Mouse (Mus musculus) liver, embryonic 11.5 days (tissue): ENCODE results near the gene Arl5b. TPM values are rescaled to one million over a fixed set of nuclear protein-coding genes. Genes with fewer than 3 reads are reported as not detected.

Source experiments
- ATAC-seq: fragments of 200-750 bp; cut with Nextera tagmentation; replicated peaks from 2 replicates; pipeline ENCODE4 v1.8.0; 2017; ENCODE audit warnings: moderate number of reproducible peaks, mild to moderate bottlenecking, moderate TSS enrichment, moderate library complexity; ENCODE audit not compliant: low FRiP score
- DNase-seq: peaks from one replicate; pipeline ENCODE4 v3.0.0-alpha.2; 2017; ENCODE audit warnings: low spot score
- H3K27ac ChIP-seq: fragments of 300-500 bp; sonication (generic); 2 replicates; pipeline ENCODE4 v1.5.1; 2014; ENCODE audit warnings: mild to moderate bottlenecking, low read depth, low read length, control low read depth
- H3K27me3 ChIP-seq: fragments of 300-500 bp; sonication (generic); replicated peaks from 2 replicates; pipeline ENCODE4 v1.6.1; 2014; ENCODE audit warnings: low read length, mixed read lengths; ENCODE audit not compliant: control insufficient read depth, insufficient read depth
- H3K36me3 ChIP-seq: fragments of 300-500 bp; sonication (generic); 2 replicates; pipeline ENCODE4 v1.6.1; 2014; ENCODE audit warnings: mild to moderate bottlenecking, low read length, moderate library complexity, mixed read lengths; ENCODE audit not compliant: control insufficient read depth, insufficient read depth
- H3K4me1 ChIP-seq: fragments of 300-500 bp; sonication (generic); replicated peaks from 2 replicates; pipeline ENCODE4 v1.6.1; 2014; ENCODE audit warnings: low read length, mixed read lengths; ENCODE audit not compliant: control insufficient read depth, insufficient read depth
- H3K4me2 ChIP-seq: fragments of 300-500 bp; sonication (generic); 2 replicates; pipeline ENCODE4 v1.6.1; 2014; ENCODE audit warnings: mild to moderate bottlenecking, control low read depth, moderate library complexity
- H3K4me3 ChIP-seq: fragments of 300-500 bp; sonication (generic); 2 replicates; pipeline ENCODE4 v1.5.1; 2014; ENCODE audit warnings: low read depth, low read length, control low read depth
- H3K9ac ChIP-seq: fragments of 300-500 bp; sonication (generic); 2 replicates; pipeline ENCODE4 v1.6.1; 2014; ENCODE audit warnings: low read depth, low read length, control low read depth
- H3K9me3 ChIP-seq: fragments of 300-500 bp; sonication (generic); 2 replicates; pipeline ENCODE4 v1.6.1; 2016; ENCODE audit warnings: low read length, inconsistent platforms, mixed read lengths; ENCODE audit not compliant: control insufficient read depth
- WGBS: fragments of 180-500 bp; shearing (Covaris S2); extraction: QIAGEN DNeasy Blood & Tissue Kit; methylation state at CpG from one replicate; pipeline ENCODE4 v1.1.7; 2014; 5-methylcytosine and 5-hydroxymethylcytosine counted together
- polyA plus RNA-seq: library from polyadenylated mRNA; unstranded; fragments of >200 nt; fragmentation: Nextera tagmentation; extraction: Ambion mirVana; gene quantifications from 2 replicates; pipeline ENCODE4 v1.2.1, GENCODE M21; 2014

The Arl5b gene
- polyA plus RNA-seq, 1 experiment from 2014 or later = 17.0 TPM

DNA sequence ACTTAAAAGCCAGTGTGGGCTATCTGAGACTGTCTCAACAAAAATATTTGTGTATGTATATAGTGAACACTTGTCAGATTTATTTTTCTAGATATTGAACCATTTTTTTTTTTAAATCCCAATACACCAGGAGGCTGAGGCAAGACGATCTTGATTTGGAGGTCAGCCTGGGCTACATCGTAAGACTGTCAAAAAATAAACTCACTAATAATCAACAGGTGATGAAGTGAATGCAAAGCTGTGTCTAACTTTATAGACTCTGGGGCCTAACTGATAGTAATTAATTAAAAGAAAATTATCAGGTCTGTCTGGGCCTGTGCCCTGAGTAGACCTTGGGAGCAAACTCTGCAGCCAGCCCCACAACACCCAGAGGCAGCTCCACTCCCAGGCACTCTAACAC lies 34.5 kb downstream of the Arl5b start:
- H3K36me3 ChIP-seq = peaks cover 5% of the 10 kb centered on the region; the same call in 1 of the 2 replicates
- H3K9me3 ChIP-seq = no peaks in the 10 kb centered on the region
- no peak overlapping the region for H3K27ac ChIP-seq
- H3K4me3 ChIP-seq = no peak overlapping the region
- no peaks in the 10 kb centered on the region for H3K4me1 ChIP-seq
- 91% methylated on average over 2 of the region's 2 CpGs for WGBS
- no peak overlapping the region for H3K9ac ChIP-seq
- H3K4me2 ChIP-seq = no peak overlapping the region
- no peaks in the 10 kb centered on the region for H3K27me3 ChIP-seq
- ATAC-seq (no peak), DNase-seq (no peak)

DNA sequence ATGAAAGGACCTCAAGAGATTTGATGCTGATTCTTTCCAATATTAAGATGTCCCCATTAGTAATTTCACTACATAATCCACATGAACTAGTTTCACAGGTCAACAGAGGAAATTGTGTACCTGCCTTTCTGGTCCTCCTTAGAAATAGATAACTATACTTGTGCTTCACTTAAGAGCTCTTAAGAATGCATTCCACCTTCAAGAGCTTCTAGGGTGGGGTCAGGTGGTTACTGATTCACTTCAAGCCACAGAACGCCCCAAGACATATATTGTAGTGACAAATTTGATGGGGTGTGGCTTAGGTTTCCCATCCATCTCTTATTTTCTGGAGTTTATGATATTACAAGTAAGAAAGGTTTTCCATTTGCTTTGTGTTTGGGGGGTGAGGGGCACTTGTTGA lies 38.1 kb downstream of the Arl5b start:
- 82% methylated on average over 1 of the region's 1 CpGs for WGBS
- Histone ChIP-seq H3K27me3 (no peaks in the 10 kb centered on the region), H3K4me3 (no peak overlapping the region)

GRCm38 (mm10) chr2:15096514-15097090 lies 47.4 kb downstream of the Arl5b start:
- WGBS = 47% methylated on average over 3 of the region's 3 CpGs
- Histone ChIP-seq H3K27ac (no peak overlapping the region), H3K4me3 (no peak overlapping the region), H3K9ac (no peak overlapping the region), H3K9me3 (no peaks in the 10 kb centered on the region), H3K4me2 (no peak overlapping the region), H3K36me3 (no peaks in the 10 kb centered on the region), H3K4me1 (no peaks in the 10 kb centered on the region), H3K27me3 (no peaks in the 10 kb centered on the region)
- DNase-seq (no peak), ATAC-seq (no peak)

More for the DNA sequence above, 38.1 kb downstream of the Arl5b start:
- ATAC-seq (no peak), DNase-seq (no peak)
- Histone ChIP-seq H3K36me3 (peaks cover 3% of the 10 kb centered on the region; the same call in 1 of the 2 replicates), H3K4me1 (no peaks in the 10 kb centered on the region), H3K9me3 (no peaks in the 10 kb centered on the region), H3K27ac (no peak overlapping the region), H3K4me2 (no peak overlapping the region), H3K9ac (no peak overlapping the region)

GRCm38 (mm10) chr2:15104386-15104785 lies 55.2 kb downstream of the Arl5b start:
- no peak overlapping the region for H3K27ac ChIP-seq
- no peak overlapping the region for H3K4me3 ChIP-seq
- 35% methylated on average over 1 of the region's 1 CpGs for WGBS
- no peaks in the 10 kb centered on the region for H3K4me1 ChIP-seq
- no peak overlapping the region for H3K9ac ChIP-seq
- no peaks in the 10 kb centered on the region for H3K36me3 ChIP-seq
- no peaks in the 10 kb centered on the region for H3K9me3 ChIP-seq
- H3K27me3 ChIP-seq = no peaks in the 10 kb centered on the region
- ATAC-seq (no peak), DNase-seq (no peak)
- no peak overlapping the region for H3K4me2 ChIP-seq

DNA sequence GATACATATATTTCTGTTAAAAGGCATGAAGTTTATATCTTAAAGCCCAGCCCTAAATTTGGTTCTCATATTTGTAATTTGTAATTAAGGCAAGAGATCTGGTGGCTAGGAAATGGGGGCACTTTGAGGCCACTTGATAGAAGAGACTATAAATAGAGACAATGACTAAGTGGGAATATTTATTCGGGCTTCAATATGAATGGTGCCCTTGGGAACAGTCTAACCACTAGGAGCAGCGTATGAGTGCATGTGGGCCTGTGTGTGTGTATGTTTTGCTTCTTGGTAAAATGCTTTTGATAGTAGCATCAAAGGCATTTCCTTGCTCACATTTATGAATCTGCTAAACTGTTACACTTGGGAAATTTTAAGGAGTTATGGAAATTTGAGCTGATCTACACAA lies 62.1 kb downstream of the Arl5b start:
- H3K27me3 ChIP-seq = no peaks in the 10 kb centered on the region
- no peak for ATAC-seq
- 70% methylated on average over 2 of the region's 2 CpGs for WGBS
- H3K9ac ChIP-seq = no peak overlapping the region
- no peak overlapping the region for H3K4me3 ChIP-seq
- no peaks in the 10 kb centered on the region for H3K9me3 ChIP-seq
- H3K4me1 ChIP-seq = no peaks in the 10 kb centered on the region
- DNase-seq = no peak
- no peak overlapping the region for H3K4me2 ChIP-seq
- H3K27ac ChIP-seq = no peak overlapping the region
- no peaks in the 10 kb centered on the region for H3K36me3 ChIP-seq

GRCm38 (mm10) chr2:15111808-15112440 lies 62.7 kb downstream of the Arl5b start:
- no peaks in the 10 kb centered on the region for H3K9me3 ChIP-seq
- WGBS = 33% methylated on average over 1 of the region's 1 CpGs
- DNase-seq = no peak

DNA sequence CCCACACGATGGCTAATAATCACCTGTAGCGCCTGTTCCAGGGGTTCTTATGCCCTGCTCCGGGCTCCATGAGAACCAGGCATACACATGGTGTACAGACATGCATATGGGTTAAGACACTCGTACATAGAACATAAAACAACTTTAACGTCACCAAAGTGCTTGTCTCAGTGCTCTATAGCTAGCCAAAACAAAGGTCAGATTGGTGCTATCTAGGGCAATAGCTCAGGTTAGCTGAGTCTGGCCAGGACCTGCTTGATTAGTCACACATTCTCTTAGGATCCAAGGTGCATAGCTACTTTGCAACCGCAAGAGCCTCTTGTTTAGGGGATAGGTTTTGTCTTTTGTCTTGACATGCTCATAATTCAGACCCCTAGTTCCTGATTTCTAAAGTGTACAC lies 63.5 kb downstream of the Arl5b start:
- 86% methylated on average over 6 of the region's 6 CpGs for WGBS
- no peaks in the 10 kb centered on the region for H3K36me3 ChIP-seq
- no peaks in the 10 kb centered on the region for H3K27me3 ChIP-seq
- no peak overlapping the region for H3K4me3 ChIP-seq
- H3K4me1 ChIP-seq = no peaks in the 10 kb centered on the region
- no peak overlapping the region for H3K4me2 ChIP-seq
- no peak overlapping the region for H3K27ac ChIP-seq
- H3K9me3 ChIP-seq = no peaks in the 10 kb centered on the region
- DNase-seq (no peak), ATAC-seq (no peak)
- H3K9ac ChIP-seq = no peak overlapping the region

More at GRCm38 (mm10) chr2:15111808-15112440, 62.7 kb downstream of the Arl5b start:
- H3K9ac ChIP-seq = no peak overlapping the region
- no peak overlapping the region for H3K4me3 ChIP-seq
- no peaks in the 10 kb centered on the region for H3K27me3 ChIP-seq
- no peak overlapping the region for H3K4me2 ChIP-seq
- H3K36me3 ChIP-seq = no peaks in the 10 kb centered on the region
- H3K4me1 ChIP-seq = no peaks in the 10 kb centered on the region
- H3K27ac ChIP-seq = no peak overlapping the region
- ATAC-seq = no peak; the same call in 1 of the 2 replicates

DNA sequence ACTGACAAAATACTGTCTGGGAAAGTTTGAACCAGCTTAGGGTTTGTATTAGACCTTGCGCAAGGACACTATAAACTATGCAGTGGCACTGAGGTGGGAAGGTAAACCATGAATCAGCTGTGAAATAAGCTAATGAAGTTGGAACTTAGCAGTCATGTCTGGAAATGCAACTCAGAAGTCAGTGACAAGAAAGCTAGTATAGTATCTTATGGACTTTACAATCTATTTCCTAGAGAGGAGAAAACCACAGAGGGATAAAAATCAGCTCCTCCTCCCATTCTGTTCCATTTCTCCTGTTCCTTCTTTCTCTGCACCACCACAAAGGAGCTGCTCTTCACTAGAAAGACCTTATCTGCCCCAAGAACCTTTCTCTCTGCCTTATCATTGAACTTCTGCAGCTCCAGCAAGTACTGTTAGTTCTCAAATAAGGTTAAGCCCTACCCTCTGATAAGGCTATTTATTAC lies 72.1 kb downstream of the Arl5b start:
- Histone ChIP-seq H3K27me3 (no peaks in the 10 kb centered on the region), H3K36me3 (no peaks in the 10 kb centered on the region), H3K27ac (peak overlapping the region; percentile 45; the same call in 1 of the 2 replicates), H3K9me3 (no peaks in the 10 kb centered on the region), H3K9ac (no peak overlapping the region), H3K4me3 (no peak overlapping the region), H3K4me1 (peaks cover 6% of the 10 kb centered on the region; the same call in 1 of the 2 replicates), H3K4me2 (peak overlapping the region; percentile 33)
- ATAC-seq (peak; percentile 100), DNase-seq (no peak)
- 92% methylated on average over 1 of the region's 1 CpGs for WGBS
